Mouse (Mus musculus) CH12.LX (cell line): ENCODE measurements around the gene Gatd1. TPM values are rescaled to one million over a fixed set of nuclear protein-coding genes. Genes with fewer than 3 reads are reported as not detected.

Source experiments
- DNase-seq: peaks from one replicate; pipeline ENCODE4 v3.0.0-alpha.2; 2013; ENCODE audit errors: extremely low read depth
- H3K27ac ChIP-seq: 2 replicates; pipeline ENCODE4 v1.5.1; 2012; ENCODE audit warnings: low read depth, mild to moderate bottlenecking, control low read depth, moderate library complexity; ENCODE audit not compliant: insufficient read depth
- H3K27me3 ChIP-seq: replicated peaks from 2 replicates; pipeline ENCODE3; 2012; ENCODE audit warnings: inconsistent platforms
- H3K36me3 ChIP-seq, 2 experiments: replicated peaks in 1 of 2; 2 replicates each; pipeline versions ENCODE3 to v1.6.1; 2012; ENCODE audit warnings: inconsistent platforms in 1 of 2, low read length in 1 of 2, mild to moderate bottlenecking in 1 of 2, mixed read lengths in 1 of 2, moderate library complexity in 1 of 2; ENCODE audit not compliant: control insufficient read depth in 1 of 2, insufficient read depth in 1 of 2
- H3K4me1 ChIP-seq, 2 experiments: 2 replicates each; pipeline ENCODE4 v1.6.1; 2012; ENCODE audit warnings: inconsistent platforms in 1 of 2, moderate library complexity in 1 of 2; ENCODE audit not compliant: insufficient read depth in 2 of 2, control insufficient read depth in 1 of 2
- H3K4me2 ChIP-seq: 2 replicates; pipeline ENCODE4 v1.6.1; 2012; ENCODE audit warnings: low read depth, mild to moderate bottlenecking, control low read depth; ENCODE audit not compliant: poor library complexity, insufficient read depth, severe bottlenecking
- H3K4me3 ChIP-seq, 3 experiments: fragments of 150-350 bp in 1 of 3; sonication (generic) in 1 of 3; replicated peaks in 1 of 3; 2 replicates each; pipeline versions ENCODE3 to v1.5.1; 2011 to 2012; ENCODE audit warnings: low read depth in 2 of 3, low read length in 2 of 3, mild to moderate bottlenecking in 2 of 3, moderate library complexity in 2 of 3, control low read depth in 1 of 3, improper control_type of control experiment in 1 of 3, inconsistent platforms in 1 of 3, mixed read lengths in 1 of 3; ENCODE audit not compliant: poor library complexity in 1 of 3
- H3K79me2 ChIP-seq: replicated peaks from 2 replicates; pipeline ENCODE4 v1.6.1; 2012; ENCODE audit warnings: mild to moderate bottlenecking, moderate library complexity; ENCODE audit not compliant: control insufficient read depth, poor library complexity, insufficient read depth, severe bottlenecking; ENCODE audit errors: extremely low read depth
- H3K9ac ChIP-seq: 2 replicates; pipeline ENCODE4 v1.6.1; 2012; ENCODE audit warnings: low read depth, mild to moderate bottlenecking, control low read depth, moderate library complexity; ENCODE audit not compliant: insufficient read depth
- H3K9me3 ChIP-seq: replicated peaks from 2 replicates; pipeline ENCODE3; 2012; ENCODE audit warnings: low read length, inconsistent platforms, mixed read lengths
- BHLHE40 ChIP-seq: IDR thresholded peaks from 2 replicates; pipeline ENCODE4 v1.6.1; 2011; ENCODE audit warnings: mild to moderate bottlenecking, low read depth, low read length, improper control_type of control experiment
- CHD1 ChIP-seq: IDR thresholded peaks from 2 replicates; pipeline ENCODE4 v1.6.1; 2012; ENCODE audit warnings: low read depth, low read length, improper control_type of control experiment, inconsistent platforms
- CHD2 ChIP-seq: IDR thresholded peaks from 2 replicates; pipeline ENCODE4 v1.6.1; 2011; ENCODE audit warnings: low read length, improper control_type of control experiment
- E2F4 ChIP-seq: IDR thresholded peaks from 2 replicates; pipeline ENCODE4 v1.6.1; 2011; ENCODE audit warnings: low read depth, low read length, improper control_type of control experiment; ENCODE audit not compliant: insufficient replicate concordance
- ETS1 ChIP-seq: conservative IDR thresholded peaks from 2 replicates; pipeline ENCODE4 v1.6.1; 2012; ENCODE audit warnings: low read depth, mild to moderate bottlenecking, inconsistent platforms, low read length, improper control_type of control experiment, moderate library complexity
- GABPA ChIP-seq: IDR thresholded peaks from 2 replicates; pipeline ENCODE4 v1.6.1; 2012; ENCODE audit warnings: low read depth, low read length, improper control_type of control experiment, inconsistent platforms; ENCODE audit not compliant: insufficient replicate concordance
- HCFC1 ChIP-seq: IDR thresholded peaks from 2 replicates; pipeline ENCODE4 v1.6.1; 2012; ENCODE audit warnings: low read depth, mild to moderate bottlenecking, inconsistent platforms, low read length, improper control_type of control experiment
- JUN ChIP-seq: IDR thresholded peaks from 2 replicates; pipeline ENCODE4 v1.6.1; 2011; ENCODE audit warnings: low read depth, mild to moderate bottlenecking, low read length, improper control_type of control experiment, moderate library complexity; ENCODE audit not compliant: insufficient read depth
- JUND ChIP-seq: conservative IDR thresholded peaks from 2 replicates; pipeline ENCODE4 v1.6.1; 2011; ENCODE audit warnings: low read depth, low read length, improper control_type of control experiment
- KAT2A ChIP-seq: IDR thresholded peaks from 2 replicates; pipeline ENCODE4 v1.6.1; 2012; ENCODE audit warnings: low read length, improper control_type of control experiment, inconsistent platforms; ENCODE audit not compliant: insufficient replicate concordance
- MAFK ChIP-seq: IDR thresholded peaks from 2 replicates; pipeline ENCODE4 v1.6.1; 2011; ENCODE audit warnings: low read length, improper control_type of control experiment; ENCODE audit not compliant: insufficient replicate concordance
- MAX ChIP-seq: IDR thresholded peaks from 2 replicates; pipeline ENCODE4 v1.6.1; 2011; ENCODE audit warnings: low read length, improper control_type of control experiment
- MXI1 ChIP-seq: IDR thresholded peaks from 2 replicates; pipeline ENCODE4 v1.6.1; 2011; ENCODE audit warnings: mild to moderate bottlenecking, low read depth, low read length, improper control_type of control experiment
- MYC ChIP-seq: IDR thresholded peaks from 2 replicates; pipeline ENCODE4 v1.6.1; 2011; ENCODE audit warnings: low read depth, mild to moderate bottlenecking, improper control_type of control experiment, low read length
- NRF1 ChIP-seq: IDR thresholded peaks from 2 replicates; pipeline ENCODE4 v1.6.1; 2014; ENCODE audit warnings: low read depth, mild to moderate bottlenecking, inconsistent platforms, low read length, improper control_type of control experiment, moderate library complexity
- PAX5 ChIP-seq: IDR thresholded peaks from 2 replicates; pipeline ENCODE4 v1.6.1; 2012; ENCODE audit warnings: low read length, inconsistent platforms, mixed read lengths
- RCOR1 ChIP-seq: conservative IDR thresholded peaks from 2 replicates; pipeline ENCODE4 v1.6.1; 2012; ENCODE audit warnings: low read depth, mild to moderate bottlenecking, inconsistent platforms, low read length, improper control_type of control experiment
- SIN3A ChIP-seq: IDR thresholded peaks from 2 replicates; pipeline ENCODE4 v1.6.1; 2012; ENCODE audit warnings: low read length, improper control_type of control experiment, inconsistent platforms
- SMC3 ChIP-seq: IDR thresholded peaks from 2 replicates; pipeline ENCODE4 v1.6.1; 2011; ENCODE audit warnings: low read depth, low read length, improper control_type of control experiment
- TBP ChIP-seq: conservative IDR thresholded peaks from 2 replicates; pipeline ENCODE4 v1.6.1; 2011; ENCODE audit warnings: low read depth, low read length, improper control_type of control experiment
- UBTF ChIP-seq: IDR thresholded peaks from 2 replicates; pipeline ENCODE4 v1.6.1; 2012; ENCODE audit warnings: low read depth, mild to moderate bottlenecking, inconsistent platforms, low read length, improper control_type of control experiment, moderate library complexity
- USF1 ChIP-seq: IDR thresholded peaks from 2 replicates; pipeline ENCODE4 v1.6.1; 2014; ENCODE audit warnings: low read depth, mild to moderate bottlenecking, inconsistent platforms, low read length, improper control_type of control experiment
- USF2 ChIP-seq: conservative IDR thresholded peaks from 2 replicates; pipeline ENCODE4 v1.6.1; 2011; ENCODE audit warnings: low read depth, low read length, improper control_type of control experiment
- ZMIZ1 ChIP-seq: IDR thresholded peaks from 2 replicates; pipeline ENCODE4 v1.6.1; 2012; ENCODE audit warnings: low read depth, mild to moderate bottlenecking, inconsistent platforms, low read length, improper control_type of control experiment
- ZNF384 ChIP-seq: IDR thresholded peaks from 2 replicates; pipeline ENCODE4 v1.6.1; 2012; ENCODE audit warnings: low read depth, low read length, improper control_type of control experiment, inconsistent platforms
- dilution Hi-C: fragments of 300-500 bp; cut with MboI; formaldehyde crosslinking; loops from 2 replicates; pipeline ENCODE4 v1.14.3; 2020; ENCODE audit warnings: low sequenced_read_pairs; ENCODE audit not compliant: extremely low pct_unique_long_range_greater_than_20kb, extremely low pct_ligation_motif_present
- in situ Hi-C: fragments of 300-500 bp; cut with MboI; formaldehyde crosslinking; loops from 3 replicates; pipeline ENCODE4 v1.14.3; 2019; ENCODE audit warnings: low sequenced_read_pairs, low pct_ligation_motif_present, low pct_unique_long_range_greater_than_20kb, mixed read lengths
- polyA plus RNA-seq: library from polyadenylated mRNA; unstranded; fragments of >175 nt; gene quantifications from 2 replicates; pipeline ENCODE4 v1.2.1, GENCODE M21; 2012; ENCODE audit warnings: low read depth; ENCODE audit not compliant: insufficient read length
- total RNA-seq, 2 experiments: library from RNA; depleted of rRNA; stranded (reverse); fragments of 300-350 nt in 1 of 2; fragments of >200 nt in 1 of 2; gene quantifications; 2 replicates each; pipeline ENCODE4 v1.2.3; 2012 to 2014

Gene Gatd1
- total and polyA plus RNA-seq, 3 experiments, result 21.2 to 31.4 (median 29.6) TPM

DNA sequence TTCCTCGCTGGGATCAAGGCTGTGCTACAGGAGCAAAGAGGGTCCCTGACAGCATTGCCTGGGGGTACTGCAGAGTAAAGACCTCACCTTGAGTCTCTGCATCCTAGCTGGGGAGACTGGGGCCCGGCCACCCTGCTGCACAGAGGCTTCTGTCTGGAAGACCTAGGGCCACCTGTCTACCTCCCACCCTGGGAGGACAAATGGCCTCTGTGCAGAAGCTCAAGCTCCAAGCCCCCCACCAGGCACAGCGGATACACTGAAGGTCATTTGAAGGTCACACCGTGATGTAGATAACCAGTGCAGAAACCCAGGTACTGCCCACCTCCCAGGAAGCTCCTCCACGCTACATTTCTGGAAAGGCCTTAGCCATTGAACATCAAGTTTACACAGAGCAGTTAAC, 14.8 kb upstream of the Gatd1 start:
- Histone ChIP-seq H3K27me3 (peaks cover 2% of the 10 kb centered on the region), H3K9me3 (no peaks in the 10 kb centered on the region), H3K36me3 (peaks cover 35 to 45% of the 10 kb centered on the region in 2 experiments), H3K4me2 (no peak overlapping the region), H3K9ac (no peak overlapping the region), H3K4me3 (no peak overlapping the region), H3K27ac (no peak overlapping the region), H3K79me2 (no peaks in the 10 kb centered on the region), H3K4me1 (peaks cover under 1 to 2% of the 10 kb centered on the region in 2 experiments; a peak in 3 of 4 replicates)
- TF ChIP-seq ZMIZ1 (no peak), USF2 (no peak), HCFC1 (no peak), RCOR1 (no peak), ETS1 (no peak), CHD2 (no peak), E2F4 (no peak), BHLHE40 (no peak), MXI1 (no peak), MAFK (no peak), TBP (no peak), KAT2A (no peak), SMC3 (no peak), MAX (no peak), CHD1 (no peak), PAX5 (no peak), GABPA (no peak), SIN3A (no peak)
- dilution Hi-C loops, result no loop called here
- in situ Hi-C loops, result no loop called here
- DNase-seq, result no peak

DNA sequence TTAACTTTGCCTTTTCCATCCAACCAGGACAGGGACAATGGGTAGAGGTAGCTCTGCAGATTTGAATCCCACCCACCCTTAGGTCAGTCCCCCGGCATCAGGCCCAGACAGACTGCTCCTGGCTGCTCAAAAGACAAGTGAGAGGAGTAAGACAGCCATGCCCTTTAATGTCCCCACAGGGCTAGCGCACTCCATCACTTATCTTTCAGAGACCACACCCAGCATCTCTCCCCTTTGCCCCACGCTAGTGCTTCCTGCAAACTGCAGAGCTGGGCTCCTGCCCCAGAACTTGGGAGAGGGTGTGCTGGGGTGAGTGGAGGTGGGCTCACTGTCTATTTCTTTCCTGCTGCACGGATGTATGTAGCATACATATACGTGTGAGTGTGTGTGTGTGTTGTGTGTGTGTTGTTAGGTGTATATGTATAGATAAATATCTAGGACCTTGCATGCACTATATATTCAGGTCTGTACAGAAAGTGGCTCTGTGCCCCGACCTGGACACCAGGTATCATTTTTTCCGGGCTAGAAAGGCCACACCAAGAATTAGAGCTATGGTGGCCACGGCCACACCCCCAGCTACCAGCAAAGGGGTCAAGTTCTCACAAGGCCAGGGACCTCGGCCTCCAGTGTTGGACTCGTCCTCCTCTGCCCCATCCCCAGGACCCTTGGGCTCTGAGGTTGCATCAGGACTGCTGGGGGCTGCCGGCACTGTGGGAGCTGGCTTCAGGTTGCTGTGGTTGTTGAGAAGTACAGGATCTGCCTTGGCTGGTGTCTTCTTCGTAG, 13.2 kb upstream of the Gatd1 start:
- Histone ChIP-seq H3K4me2 (no peak overlapping the region), H3K4me3 (no peak overlapping the region), H3K27me3 (peaks cover 2% of the 10 kb centered on the region), H3K36me3 (peaks cover 20 to 29% of the 10 kb centered on the region in 2 experiments), H3K79me2 (no peaks in the 10 kb centered on the region), H3K27ac (no peak overlapping the region), H3K4me1 (no peaks in the 10 kb centered on the region), H3K9ac (no peak overlapping the region), H3K9me3 (no peaks in the 10 kb centered on the region)
- DNase-seq, result no peak
- TF ChIP-seq ETS1 (no peak), UBTF (no peak), E2F4 (no peak), USF1 (no peak), ZNF384 (no peak), NRF1 (no peak), JUN (no peak), RCOR1 (no peak), GABPA (no peak), MYC (no peak), JUND (no peak)
- in situ Hi-C loops (no loop called here), dilution Hi-C loops (no loop called here)
